Mouse (Mus musculus) retina, adult 2 months (tissue): ENCODE measurements around the gene Gm20458.

Experiments used
- DNase-seq: peaks from one replicate; pipeline ENCODE4 v3.0.0-alpha.2; 2012; ENCODE audit warnings: low read depth, low spot score

The Gm20458 gene

GRCm38 (mm10) chr2:164499317-164499716 lies 38.5 kb downstream of the Gm20458 start:
- DNase-seq, result no peak

DNA sequence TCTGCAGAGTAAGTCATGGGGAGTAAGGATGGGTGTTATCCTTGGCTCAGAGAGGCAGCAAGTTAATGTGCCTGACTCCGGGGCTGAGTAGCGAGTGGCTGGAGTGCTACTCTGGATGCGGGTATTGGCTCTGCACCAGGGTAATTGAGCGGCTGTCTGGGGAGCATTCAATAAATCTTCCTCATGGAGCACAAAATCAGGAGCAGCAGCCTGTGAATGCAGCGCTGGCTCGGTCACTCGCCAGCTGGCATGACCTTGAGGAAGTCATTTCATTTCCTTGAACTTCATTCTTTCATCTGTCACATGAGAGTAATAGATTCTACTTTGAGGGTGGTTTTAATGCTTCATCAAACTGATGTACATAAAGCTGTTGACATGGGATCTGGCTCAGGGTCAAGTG lies 39.7 kb downstream of the Gm20458 start:
- DNase-seq, result no peak

DNA sequence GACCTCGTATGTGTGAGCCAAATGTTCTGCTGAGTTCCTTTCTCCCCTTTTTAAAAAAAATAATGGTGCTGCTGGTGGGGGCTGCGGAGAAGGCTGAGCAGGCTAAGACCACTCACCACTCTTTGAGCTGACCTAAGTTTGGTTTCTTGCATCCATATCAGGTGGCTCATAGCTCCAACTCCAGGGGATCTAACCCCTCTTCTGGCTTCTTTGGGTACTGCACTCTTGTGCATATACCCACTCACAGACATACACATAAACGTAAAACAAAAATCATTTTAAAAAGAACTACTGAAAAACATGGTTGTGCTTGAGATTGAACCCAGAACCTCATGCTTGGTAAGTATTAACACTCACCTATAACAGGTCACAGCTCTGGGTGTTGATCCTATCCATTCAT lies 44.2 kb downstream of the Gm20458 start:
- DNase-seq, result no peak

DNA sequence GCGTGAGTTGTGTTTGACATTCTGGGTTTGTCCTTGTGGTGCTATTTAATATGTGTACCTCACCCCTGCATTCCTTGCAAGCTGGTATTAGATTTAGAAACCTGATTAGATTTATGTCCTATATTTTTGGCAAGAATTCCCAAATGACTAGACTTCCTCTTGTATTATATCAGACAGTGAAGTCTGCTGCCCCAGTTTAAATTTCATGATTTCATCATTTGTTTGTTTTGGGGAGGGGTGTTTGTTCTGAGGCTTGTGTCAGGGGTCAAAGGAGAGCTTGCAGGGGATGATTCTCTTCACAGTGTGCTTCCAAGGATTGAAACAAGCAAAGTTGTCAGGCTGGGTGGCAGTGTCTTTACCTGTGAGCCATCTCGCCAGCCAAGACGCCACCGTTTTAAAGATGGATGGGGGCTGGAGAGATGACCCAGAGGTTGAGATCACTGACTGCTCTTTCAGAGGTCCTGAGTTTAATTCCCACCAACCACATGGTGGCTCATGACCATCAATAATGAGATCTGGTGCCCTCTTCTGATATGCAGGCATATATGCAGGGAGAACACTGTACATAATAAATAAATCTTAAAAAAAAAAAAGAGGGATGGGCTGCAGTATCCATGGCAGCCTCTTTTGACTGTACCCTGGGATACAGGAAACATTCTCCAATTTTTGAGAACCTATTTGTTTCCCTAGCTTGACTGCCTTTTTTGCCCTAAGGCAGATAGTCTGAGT lies 45.0 kb downstream of the Gm20458 start:
- no peak for DNase-seq

DNA sequence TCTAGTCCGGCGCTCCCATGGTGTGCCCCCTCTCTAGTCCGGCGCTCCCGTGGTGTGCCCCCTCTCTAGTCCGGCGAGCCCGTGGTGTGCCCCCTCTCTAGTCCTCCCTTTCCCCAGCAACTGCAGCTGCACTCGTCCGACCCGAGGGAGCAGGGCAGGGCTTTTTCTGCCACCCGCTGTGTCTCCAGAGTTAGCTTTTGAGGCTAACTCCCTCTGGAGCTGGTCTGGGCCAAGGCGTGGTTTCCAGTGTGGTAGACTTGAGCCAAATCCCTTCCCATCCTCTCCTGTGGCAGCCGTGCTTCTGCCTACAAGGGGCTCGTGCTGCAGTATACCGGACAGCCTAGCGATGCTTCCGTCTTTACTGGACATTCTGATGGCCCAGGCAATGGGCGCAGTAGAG lies 47.0 kb downstream of the Gm20458 start:
- DNase-seq, result no peak

DNA sequence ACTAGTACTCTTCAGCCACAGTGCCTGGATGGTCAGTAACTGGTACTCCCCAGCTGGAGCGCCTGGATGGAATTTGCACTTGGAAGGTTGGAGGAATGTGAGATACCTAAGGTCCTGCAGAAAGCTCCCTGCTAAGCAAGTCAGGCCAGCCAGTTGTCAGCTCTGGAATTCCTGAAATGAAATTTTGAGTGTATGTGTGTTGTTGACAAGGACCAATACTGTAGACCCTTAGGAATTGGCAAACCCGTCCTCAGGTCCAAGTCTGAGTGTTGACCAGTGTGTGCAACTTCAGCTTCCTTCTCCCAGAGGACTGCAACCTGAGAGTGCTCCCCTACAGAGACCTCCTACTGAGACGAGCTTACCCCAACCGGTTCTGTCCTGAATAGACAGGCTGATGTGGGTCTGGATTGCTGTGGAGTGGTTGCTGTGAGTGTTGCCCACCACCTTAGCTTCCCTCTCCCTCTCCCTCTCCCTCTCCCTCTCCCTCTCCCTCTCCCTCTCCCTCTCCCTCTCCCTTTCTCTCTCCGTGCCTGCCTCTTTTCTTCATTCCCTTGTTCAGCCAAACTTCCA lies 49.9 kb downstream of the Gm20458 start:
- DNase-seq, result no peak

- DNase-seq, result peak; percentile 83
Observed at GRCm38 (mm10) chr2:164512121-164512909, 51.5 kb downstream of the Gm20458 start.

- DNase-seq, result no peak
Observed at GRCm38 (mm10) chr2:164513389-164513788, 52.6 kb downstream of the Gm20458 start.

DNA sequence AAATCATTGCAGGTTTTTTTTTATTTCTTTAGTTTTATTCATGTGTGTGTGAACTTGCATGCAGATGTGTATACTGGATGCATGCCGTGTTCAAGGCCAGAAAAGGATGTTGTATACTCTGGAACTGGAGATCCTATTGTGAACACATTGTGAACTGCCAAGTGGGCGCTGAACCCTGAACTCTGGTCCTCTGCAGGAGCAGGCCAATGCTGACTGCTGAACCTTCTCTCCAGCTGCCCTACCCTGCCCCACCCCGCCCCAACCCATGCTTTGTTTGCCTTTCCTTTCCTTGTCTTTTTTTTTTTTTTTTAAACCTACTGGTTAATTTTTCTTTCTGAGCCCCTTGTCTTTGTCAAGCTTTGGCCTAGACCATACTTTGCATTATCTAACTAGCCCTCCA lies 54.1 kb downstream of the Gm20458 start:
- no peak for DNase-seq

DNA sequence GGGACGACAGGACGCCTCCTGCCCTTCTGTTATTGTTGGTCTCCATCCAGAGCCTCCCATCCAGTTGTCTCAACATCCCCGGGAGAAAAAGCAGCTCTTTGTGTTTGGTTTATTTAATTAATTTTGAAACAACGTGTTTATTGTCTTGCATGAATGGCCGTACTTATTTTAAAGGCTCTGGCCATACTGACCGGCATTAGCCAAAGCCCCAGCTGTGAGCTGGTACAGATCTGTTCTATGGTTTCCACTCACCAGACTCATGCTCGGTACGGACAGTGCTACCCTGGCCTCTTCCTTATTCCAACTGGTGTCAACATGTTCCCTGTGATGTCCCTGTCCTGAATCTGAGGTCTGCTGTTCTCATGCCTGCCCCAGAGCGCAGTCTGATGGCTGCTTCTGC lies 55.1 kb downstream of the Gm20458 start:
- no peak for DNase-seq

DNA sequence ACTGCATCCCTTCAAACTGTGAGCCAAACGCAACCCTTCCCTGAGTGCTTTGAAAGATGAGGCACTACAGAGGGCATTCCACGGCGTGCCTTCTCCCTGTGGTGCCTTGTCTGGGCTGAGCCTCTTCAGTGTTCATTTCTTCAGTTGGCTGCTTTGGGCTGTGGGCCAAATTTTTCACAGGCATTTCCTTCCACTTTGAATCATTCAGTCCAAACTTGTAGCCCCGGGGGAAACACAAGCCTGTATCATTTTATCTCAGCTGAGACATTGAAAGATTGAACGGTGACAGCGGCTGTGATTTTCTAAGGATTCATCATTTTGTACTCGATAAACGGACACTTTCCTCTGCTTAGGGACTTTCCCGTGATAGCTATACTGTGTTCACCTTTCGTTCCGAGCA lies 55.8 kb downstream of the Gm20458 start:
- DNase-seq, result no peak

DNA sequence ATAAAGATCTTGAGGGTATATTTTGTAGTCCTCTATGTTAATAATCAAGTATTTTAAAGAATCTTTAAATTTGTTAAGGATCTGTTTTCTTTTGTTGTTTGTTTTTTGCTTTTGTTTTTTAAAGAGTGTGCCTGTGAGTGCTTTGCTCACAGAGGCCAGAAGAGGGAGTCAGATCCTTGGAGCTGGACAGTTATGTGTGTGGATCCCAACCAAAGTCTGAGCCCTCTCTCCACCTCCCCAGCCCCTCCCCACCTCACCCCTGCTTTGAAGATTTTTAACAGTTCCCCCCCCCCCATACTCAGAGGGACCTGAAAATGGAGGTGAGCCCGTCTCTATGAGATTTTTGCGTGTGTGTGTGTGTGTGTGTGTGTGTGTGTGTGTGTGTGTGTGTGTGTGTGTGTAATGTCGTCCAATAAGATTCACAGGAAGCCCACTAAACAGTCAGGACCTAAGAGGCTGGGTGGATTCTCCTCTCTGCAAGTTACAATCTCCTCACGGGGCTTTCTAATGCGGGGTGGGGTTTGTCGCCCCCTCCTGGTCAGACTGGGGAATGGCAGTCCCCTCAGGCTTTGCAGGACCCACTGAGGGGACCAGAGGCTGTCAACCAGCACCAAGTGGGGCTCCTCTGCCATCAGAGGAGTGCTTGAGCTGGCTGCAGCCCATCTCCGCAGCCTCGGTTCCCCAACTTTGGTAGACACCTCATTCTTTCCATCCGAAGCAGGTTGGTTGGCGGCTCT lies 56.9 kb downstream of the Gm20458 start:
- DNase-seq, result peak; percentile 42

DNA sequence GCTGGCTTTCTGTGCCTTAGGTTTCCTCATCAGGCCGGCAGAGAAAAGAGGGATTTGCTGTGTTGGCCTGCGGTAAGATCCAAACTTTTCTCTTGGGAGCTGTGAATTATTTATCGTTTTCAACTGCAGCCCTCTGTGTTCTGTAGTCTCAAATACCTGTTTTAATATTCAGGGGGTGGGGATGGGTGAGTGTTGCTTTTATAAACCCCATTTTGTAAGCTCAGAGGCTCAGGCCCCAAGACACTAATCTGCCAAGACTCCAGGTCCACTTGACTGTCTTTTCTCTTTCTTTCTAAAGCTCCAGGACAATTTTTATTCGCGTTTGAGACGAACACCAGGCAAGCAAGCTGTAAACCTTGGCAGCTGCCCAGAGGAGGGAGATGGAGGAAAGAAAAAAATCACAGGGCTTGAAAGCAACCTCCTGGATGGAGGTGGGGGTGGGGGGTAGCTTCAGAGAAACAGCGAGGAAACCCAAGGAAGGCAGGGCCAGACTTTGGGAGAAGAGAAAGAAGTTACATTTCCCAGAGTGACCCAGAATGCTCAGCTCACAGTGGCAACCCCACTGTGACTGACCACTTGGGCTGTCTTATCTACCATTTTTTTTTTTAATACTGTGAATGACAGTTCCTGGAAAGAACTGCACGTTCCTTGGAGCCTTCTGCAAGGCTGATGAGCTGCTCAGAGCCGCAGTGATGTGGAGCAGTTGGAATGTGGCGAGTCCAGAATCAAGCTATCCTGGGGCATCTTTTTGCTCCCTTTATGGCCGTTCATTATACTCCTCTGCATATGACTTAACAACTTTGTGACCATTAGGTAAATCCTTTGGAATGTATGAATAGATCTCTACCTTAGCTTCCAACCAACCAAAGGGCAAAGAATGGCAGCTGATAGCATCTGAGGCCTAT lies 57.8 kb downstream of the Gm20458 start:
- DNase-seq, result no peak

GRCm38 (mm10) chr2:164519171-164519526 lies 58.4 kb downstream of the Gm20458 start:
- no peak for DNase-seq

DNA sequence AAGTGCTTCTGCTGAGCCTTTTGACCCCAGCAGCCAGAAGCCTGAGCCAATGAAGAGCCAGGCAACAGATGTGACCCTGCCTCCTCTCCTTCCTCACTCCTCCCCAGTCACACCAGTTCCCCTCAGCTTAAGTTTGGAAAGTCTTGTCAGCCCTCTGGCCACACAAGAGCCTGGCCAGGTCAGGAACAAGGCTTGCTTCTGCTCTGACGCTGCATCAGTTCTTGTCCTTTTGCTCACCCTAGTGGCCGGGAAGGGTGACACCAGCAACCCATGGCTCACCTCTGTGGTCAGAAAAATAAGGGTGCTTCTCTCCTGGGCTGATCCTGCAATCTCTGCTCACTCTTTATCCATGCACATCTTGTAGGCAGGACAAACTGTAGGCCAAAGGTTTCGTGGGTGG lies 60.0 kb downstream of the Gm20458 start:
- DNase-seq, result peak; percentile 59

- DNase-seq, result no peak
Observed at GRCm38 (mm10) chr2:164521841-164522240, 61.1 kb downstream of the Gm20458 start.

DNA sequence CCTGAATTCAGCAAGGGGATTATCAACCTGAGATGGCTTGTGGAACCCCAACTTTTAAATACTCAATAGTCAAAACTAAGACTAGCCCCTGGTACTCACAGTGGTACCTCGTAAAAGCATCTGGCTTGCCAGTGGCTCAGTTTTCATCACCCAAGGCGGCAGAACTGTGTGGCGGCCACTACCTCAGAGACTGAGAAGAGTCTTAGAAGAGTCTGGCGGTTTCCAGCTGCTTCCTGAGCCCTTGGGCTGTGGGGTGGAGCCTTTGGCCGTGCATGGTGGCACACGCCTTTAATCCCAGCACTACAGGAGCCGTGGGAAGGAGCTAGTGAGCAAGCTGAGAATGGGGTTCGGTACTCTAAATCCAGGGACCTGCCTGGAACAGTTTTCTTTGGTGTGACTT lies 61.5 kb downstream of the Gm20458 start:
- no peak for DNase-seq

DNA sequence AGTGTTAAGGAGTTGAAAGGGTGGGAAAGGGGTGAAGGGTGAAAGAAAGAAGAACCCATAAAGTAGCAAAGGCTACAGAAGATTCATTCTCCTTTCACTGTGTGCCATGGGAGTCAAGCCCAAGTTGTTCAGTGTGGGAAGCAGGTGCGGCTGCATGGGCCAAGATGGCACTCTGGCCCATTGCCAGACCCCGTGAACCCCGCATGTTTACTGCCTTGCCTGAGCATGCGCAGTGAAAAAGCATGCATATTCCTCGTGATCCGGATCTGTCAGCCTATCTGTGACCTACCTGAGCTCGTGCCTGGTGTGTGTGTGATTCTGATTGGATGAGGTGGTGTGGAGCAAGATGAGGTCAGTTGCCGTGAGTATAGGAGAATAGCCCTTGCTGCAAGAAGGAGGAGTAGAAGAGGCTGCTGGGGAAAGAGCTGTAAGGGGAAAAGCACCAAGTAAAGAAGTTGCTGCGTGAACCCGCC lies 62.6 kb downstream of the Gm20458 start:
- no peak for DNase-seq

DNA sequence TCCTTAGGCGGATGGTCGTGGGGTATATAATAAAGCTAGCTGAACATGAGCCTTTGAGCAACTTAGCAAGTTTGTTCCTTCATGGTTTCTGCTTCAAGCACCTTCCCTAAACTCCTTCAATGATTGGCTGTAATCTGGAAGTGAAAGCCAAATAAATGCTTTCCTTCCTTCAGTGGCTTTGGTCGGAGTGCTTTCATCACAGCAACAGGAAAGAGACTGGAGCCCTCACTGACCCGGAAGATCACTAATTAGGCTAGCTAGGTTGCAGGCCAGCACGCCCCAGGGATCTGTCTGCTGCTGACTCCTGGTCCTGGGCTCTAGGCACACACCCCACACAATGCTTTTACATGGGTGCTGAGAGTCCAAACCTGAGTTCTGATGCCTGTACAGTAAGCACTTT lies 67.8 kb downstream of the Gm20458 start:
- DNase-seq, result no peak

DNA sequence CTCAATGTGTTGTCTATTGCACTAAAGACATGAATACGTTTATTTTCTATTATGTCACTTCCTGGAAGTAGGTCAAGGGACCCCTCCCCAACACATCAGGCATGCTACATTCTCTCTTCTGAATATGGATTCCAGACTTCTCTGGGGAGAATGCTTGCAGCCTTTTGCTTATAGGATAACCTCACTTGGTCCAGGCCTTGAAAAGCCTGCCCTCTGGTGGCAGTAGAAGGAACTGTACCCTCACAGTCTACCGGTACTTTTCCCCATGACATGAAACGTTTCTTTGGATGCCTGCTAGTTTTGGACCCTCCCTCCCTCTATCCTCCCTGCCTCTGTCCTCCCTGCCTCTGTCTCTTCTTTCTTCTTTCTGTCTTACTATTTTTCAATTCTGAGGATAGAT lies 70.4 kb downstream of the Gm20458 start:
- DNase-seq, result peak; percentile 40

GRCm38 (mm10) chr2:164534315-164534714 lies 73.5 kb downstream of the Gm20458 start:
- no peak for DNase-seq
